Mouse (Mus musculus) intestine, postnatal 0 days (tissue): ENCODE data around the gene Vasp. TPM values are rescaled to one million over a fixed set of nuclear protein-coding genes. Genes with fewer than 3 reads are reported as not detected.

Source experiments
- ATAC-seq: fragments of 200-750 bp; cut with Nextera tagmentation; 2 replicates; pipeline ENCODE4 v1.8.0; 2017; ENCODE audit warnings: mild to moderate bottlenecking, moderate TSS enrichment, moderate library complexity
- H3K27ac ChIP-seq: fragments of 300-500 bp; sonication (generic); 2 replicates; pipeline ENCODE4 v1.5.1; 2014; ENCODE audit warnings: mild to moderate bottlenecking, low read depth, low read length, moderate library complexity
- H3K27me3 ChIP-seq: fragments of 300-500 bp; sonication (generic); replicated peaks from 2 replicates; pipeline ENCODE4 v1.6.1; 2014; ENCODE audit warnings: low read length, mixed read lengths; ENCODE audit not compliant: control insufficient read depth, insufficient read depth
- H3K36me3 ChIP-seq: fragments of 300-500 bp; sonication (generic); 2 replicates; pipeline ENCODE4 v1.6.1; 2014; ENCODE audit warnings: mild to moderate bottlenecking, moderate library complexity; ENCODE audit not compliant: control insufficient read depth, insufficient read depth
- H3K4me1 ChIP-seq: fragments of 300-500 bp; sonication (generic); replicated peaks from 2 replicates; pipeline ENCODE4 v1.6.1; 2014; ENCODE audit warnings: antibody characterized with exemption, low read length, mixed read lengths; ENCODE audit not compliant: control insufficient read depth, insufficient read depth
- H3K4me2 ChIP-seq: fragments of 300-500 bp; sonication (generic); replicated peaks from 2 replicates; pipeline ENCODE4 v1.6.1; 2014; ENCODE audit warnings: low read depth, mild to moderate bottlenecking, moderate library complexity
- H3K4me3 ChIP-seq: fragments of 300-500 bp; sonication (generic); 2 replicates; pipeline ENCODE4 v1.5.1; 2014; ENCODE audit warnings: low read depth, low read length
- H3K9ac ChIP-seq: fragments of 300-500 bp; sonication (generic); 2 replicates; pipeline ENCODE4 v1.6.1; 2014; ENCODE audit warnings: mild to moderate bottlenecking, low read depth, low read length
- H3K9me3 ChIP-seq: fragments of 300-500 bp; sonication (generic); 2 replicates; pipeline ENCODE4 v1.6.1; 2016; ENCODE audit warnings: mixed run types; ENCODE audit not compliant: control insufficient read depth
- CTCF ChIP-seq: sonication (generic); IDR thresholded peaks from 2 replicates; pipeline ENCODE4 v1.5.1; 2016; ENCODE audit warnings: low read depth, mild to moderate bottlenecking, control low read depth, antibody characterized with exemption, moderate library complexity
- WGBS: fragments of 180-500 bp; shearing (Covaris S2); extraction: QIAGEN DNeasy Blood & Tissue Kit; methylation state at CpG from one replicate; pipeline ENCODE4 v1.1.7; 2014; 5-methylcytosine and 5-hydroxymethylcytosine counted together
- polyA plus RNA-seq: library from polyadenylated mRNA; unstranded; fragments of >200 nt; fragmentation: Nextera tagmentation; extraction: Ambion mirVana; gene quantifications from 2 replicates; pipeline ENCODE4 v1.2.1, GENCODE M21; 2015

Vasp gene
- polyA plus RNA-seq, 1 experiment from 2014 or later: 98.5 TPM

GRCm38 (mm10) chr7:19268993-19269681 lies 2.5 kb downstream of the Vasp start:
- Histone ChIP-seq H3K36me3 (peaks cover 17% of the 10 kb centered on the region), H3K4me2 (peak overlapping the region; percentile 95), H3K4me3 (peak overlapping the region; percentile 93), H3K27ac (peak overlapping the region; percentile 95), H3K9ac (peak overlapping the region; percentile 71; the same call in 1 of the 2 replicates), H3K4me1 (0 out of 2 replicates have a peak, but pooled peaks cover 13% of the 10 kb centered on the region), H3K9me3 (no peaks in the 10 kb centered on the region), H3K27me3 (no peaks in the 10 kb centered on the region)
- ATAC-seq: no peak
- WGBS: 14% methylated on average over 10 of the region's 10 CpGs
- no peak for TF ChIP-seq CTCF

- Histone ChIP-seq H3K27me3 (no peaks in the 10 kb centered on the region), H3K27ac (peak overlapping the region; percentile 79), H3K4me1 (0 out of 2 replicates have a peak, but pooled peaks cover 13% of the 10 kb centered on the region), H3K9me3 (no peaks in the 10 kb centered on the region), H3K4me3 (no peak overlapping the region), H3K4me2 (peak overlapping the region; percentile 52), H3K9ac (peak overlapping the region; percentile 23; the same call in 1 of the 2 replicates), H3K36me3 (peaks cover 38% of the 10 kb centered on the region)
- no peak for TF ChIP-seq CTCF
- no peak for ATAC-seq
- WGBS: 36% methylated on average over 10 of the region's 10 CpGs
Measured at GRCm38 (mm10) chr7:19267051-19267450, 4.6 kb downstream of the Vasp start.

GRCm38 (mm10) chr7:19265928-19266822 lies 5.4 kb downstream of the Vasp start:
- no peak for TF ChIP-seq CTCF
- peaks cover 47% of the 10 kb centered on the region for H3K36me3 ChIP-seq
- no peak overlapping the region for H3K4me3 ChIP-seq
- no peaks in the 10 kb centered on the region for H3K9me3 ChIP-seq
- 0 out of 2 replicates have a peak, but pooled peaks cover 13% of the 10 kb centered on the region for H3K4me1 ChIP-seq
- 38% methylated on average over 10 of the region's 10 CpGs for WGBS
- H3K4me2 ChIP-seq: peak overlapping the region; percentile 52
- peak overlapping the region; percentile 79 for H3K27ac ChIP-seq
- peak; percentile 81 for ATAC-seq
- H3K27me3 ChIP-seq: no peaks in the 10 kb centered on the region
- H3K9ac ChIP-seq: peak overlapping the region; percentile 34; the same call in 1 of the 2 replicates

GRCm38 (mm10) chr7:19265147-19265546 lies 6.5 kb downstream of the Vasp start:
- no peak for TF ChIP-seq CTCF
- no peak for ATAC-seq
- Histone ChIP-seq H3K4me1 (0 out of 2 replicates have a peak, but pooled peaks cover 13% of the 10 kb centered on the region), H3K4me3 (no peak overlapping the region), H3K9ac (no peak overlapping the region), H3K27me3 (no peaks in the 10 kb centered on the region), H3K9me3 (no peaks in the 10 kb centered on the region), H3K4me2 (peak overlapping the region; percentile 52), H3K27ac (peak overlapping the region; percentile 79; the same call in 1 of the 2 replicates), H3K36me3 (peaks cover 57% of the 10 kb centered on the region)
- 26% methylated on average over 7 of the region's 7 CpGs for WGBS

GRCm38 (mm10) chr7:19258336-19258735 lies 13.3 kb downstream of the Vasp start:
- no peak overlapping the region for H3K4me3 ChIP-seq
- no peaks in the 10 kb centered on the region for H3K9me3 ChIP-seq
- H3K9ac ChIP-seq: no peak overlapping the region
- H3K27ac ChIP-seq: no peak overlapping the region; the same call in 1 of the 2 replicates
- 67% methylated on average over 3 of the region's 3 CpGs for WGBS
- no peak for TF ChIP-seq CTCF
- peak overlapping the region; percentile 21; the same call in 1 of the 2 replicates for H3K4me2 ChIP-seq
- peaks cover 4% of the 10 kb centered on the region; the same call in 1 of the 2 replicates for H3K4me1 ChIP-seq
- H3K27me3 ChIP-seq: no peaks in the 10 kb centered on the region
- ATAC-seq: no peak
- peaks cover 85% of the 10 kb centered on the region for H3K36me3 ChIP-seq
